Mouse (Mus musculus) kidney, postnatal 36 days (tissue): ENCODE measurements around the gene Ccdc115.
A peak's percentile ranks its signal among the peaks of the same experiment; 100 is the strongest.

ENCODE experiments used
- DNase-seq, 2 experiments: peaks; one replicate each; pipeline ENCODE4 v3.0.0; 2021 to 2022; ENCODE audit warnings: mixed read lengths in 2 of 2

Ccdc115 gene

DNA sequence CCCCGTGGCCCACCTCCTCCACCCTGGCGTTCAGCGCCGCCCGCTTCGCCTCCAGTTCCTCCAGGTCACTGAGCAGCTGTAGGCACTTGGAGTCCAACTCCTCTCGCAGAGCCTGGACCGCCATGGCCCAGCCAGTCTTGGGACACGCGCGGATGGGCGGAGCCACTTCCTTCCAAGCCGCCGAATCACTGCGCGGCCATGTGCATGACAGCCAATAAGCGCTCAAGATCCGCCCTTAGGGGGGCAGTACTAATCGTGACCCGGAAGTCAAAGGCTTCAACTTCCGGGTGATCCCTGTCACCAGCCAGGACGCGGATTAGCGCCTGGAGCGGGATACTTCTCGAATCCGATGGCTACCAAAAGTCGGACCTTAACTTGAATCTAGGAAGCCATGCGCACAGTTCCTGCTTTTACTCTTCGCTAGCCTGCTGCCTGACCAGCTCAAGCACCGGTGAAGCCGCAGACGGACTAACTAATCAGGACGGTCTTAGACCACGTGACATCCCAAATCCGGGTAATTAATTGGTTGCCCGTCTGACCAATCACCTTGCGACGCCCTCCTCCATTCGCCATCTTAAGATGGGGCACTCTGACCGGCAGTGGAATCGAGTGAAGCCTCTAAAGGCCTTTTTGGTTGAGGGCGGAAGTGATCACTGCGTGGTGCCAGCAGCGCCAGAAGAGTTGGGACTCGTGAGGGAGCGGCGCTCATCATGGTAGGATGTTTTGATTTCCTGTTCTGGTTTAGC, at the start of gene Ccdc115, which contains the start of gene Imp4:
Gene Ccdc115 (minus strand): TSS at position 458 of the 746 bp plus-strand sequence.
Gene Imp4 (plus strand): TSS at position 637 of the 746 bp plus-strand sequence.
- peak; percentile 98 for DNase-seq

DNA sequence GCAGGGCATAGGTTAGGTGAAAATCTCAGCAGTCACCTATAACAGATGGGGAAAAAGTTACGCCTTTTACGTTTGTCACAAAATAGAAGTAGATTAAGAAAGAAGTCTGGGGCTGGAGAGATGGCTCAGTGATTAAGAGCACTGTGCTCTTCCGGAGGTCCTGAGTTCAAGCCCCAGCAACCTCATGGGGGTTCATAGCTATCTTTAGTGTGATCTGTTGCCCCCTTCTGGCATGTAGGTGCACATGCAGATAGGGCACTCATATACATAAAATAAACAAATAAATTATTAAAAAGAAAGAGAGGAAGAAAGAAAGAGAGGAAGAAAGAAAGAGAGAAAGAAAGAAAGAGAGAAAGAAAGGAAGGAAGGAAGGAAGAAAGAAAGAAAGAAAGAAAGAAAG, 47.9 kb upstream of the Ccdc115 start:
- no peak for DNase-seq

- DNase-seq, result peak; percentile 46 to 74
Measured at GRCm38 (mm10) chr1:34485461-34486188, 46.2 kb upstream of the Ccdc115 start.

GRCm38 (mm10) chr1:34484470-34484869, 45.0 kb upstream of the Ccdc115 start:
- DNase-seq, result no peak

- DNase-seq, result no peak
Measured at GRCm38 (mm10) chr1:34481920-34482669, 42.6 kb upstream of the Ccdc115 start.

- DNase-seq, result no peak
Measured at GRCm38 (mm10) chr1:34480801-34481200, 41.3 kb upstream of the Ccdc115 start.

DNA sequence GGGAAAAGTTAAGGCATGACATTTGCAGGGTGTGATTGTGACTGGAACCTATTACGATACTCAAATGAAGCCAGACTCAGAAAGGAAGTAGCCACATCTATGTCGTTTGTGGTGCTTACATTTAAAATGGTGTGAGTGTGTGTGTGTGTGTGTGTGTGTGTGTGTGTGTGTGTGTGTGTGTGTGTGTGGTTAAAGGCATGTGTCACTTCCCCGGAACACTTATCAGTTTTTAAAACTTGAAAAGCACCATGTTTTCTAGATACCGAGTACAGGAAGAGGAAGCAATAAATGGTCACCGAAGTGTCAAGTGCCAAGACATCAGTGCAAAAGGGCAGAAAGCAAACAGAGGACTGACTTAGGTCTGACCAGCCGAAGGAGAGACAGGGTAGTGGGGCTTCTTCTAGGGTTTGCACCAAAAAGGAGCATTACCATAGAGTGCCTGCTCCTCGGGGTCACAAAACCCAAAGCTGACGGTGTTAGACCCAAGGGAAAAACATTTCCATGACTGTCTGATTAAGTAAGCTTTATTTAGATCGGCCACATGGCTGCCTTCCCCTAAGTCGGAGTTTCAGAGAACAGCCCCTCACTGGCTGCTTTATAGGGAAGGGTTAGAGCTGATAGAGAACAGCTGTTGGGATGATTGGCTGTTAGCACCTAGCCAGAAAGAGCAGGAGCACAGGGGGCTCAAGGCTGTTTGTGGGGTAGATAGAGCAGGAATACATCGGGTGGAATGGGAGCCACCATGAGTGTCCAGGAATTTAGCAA, 39.6 kb upstream of the Ccdc115 start:
- no peak for DNase-seq

- DNase-seq, result peak; percentile 26 to 73
Measured at GRCm38 (mm10) chr1:34472427-34473300, 33.2 kb upstream of the Ccdc115 start.

DNA sequence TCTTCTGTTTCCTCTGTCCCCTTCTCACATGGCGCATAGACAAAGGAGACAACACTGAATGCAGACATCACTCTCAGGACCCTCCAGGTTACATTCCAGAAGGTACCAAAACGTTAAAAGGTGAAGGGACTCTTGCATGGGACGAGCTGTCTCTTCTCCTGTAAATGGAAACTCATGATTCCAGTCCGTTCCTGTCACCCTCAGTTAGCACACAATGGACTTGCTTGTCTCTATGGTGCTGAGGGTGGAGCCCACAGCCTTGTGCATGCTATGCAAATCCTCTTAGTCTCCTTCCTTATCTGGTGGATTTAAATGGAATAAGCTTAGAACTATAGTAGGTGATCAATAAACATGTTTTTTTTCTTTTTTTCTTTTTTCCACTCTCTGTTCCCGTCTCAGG, 30.3 kb upstream of the Ccdc115 start:
- DNase-seq, result no peak

- no peak for DNase-seq
Measured at GRCm38 (mm10) chr1:34468500-34468899, 29.0 kb upstream of the Ccdc115 start.

DNA sequence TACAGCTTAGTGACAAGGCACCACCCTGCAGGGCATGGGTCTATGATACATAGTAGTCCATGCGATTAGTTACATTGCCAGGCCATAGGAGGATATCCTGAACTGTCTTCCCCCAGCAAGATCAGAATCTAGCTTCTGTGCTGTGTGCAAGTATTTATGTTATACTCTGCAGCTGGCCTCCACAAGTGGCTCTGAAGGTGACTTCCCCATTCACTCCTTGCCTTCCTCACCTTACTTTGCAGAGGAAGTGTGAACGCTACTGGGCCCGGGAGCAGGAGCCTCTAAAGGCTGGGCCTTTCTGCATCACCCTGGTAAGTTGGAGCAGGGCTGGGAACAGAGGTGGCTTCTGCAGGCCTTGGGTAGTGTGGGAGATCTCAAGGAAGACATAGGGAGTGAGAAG, 28.6 kb upstream of the Ccdc115 start:
- no peak for DNase-seq

- no peak for DNase-seq
Measured at GRCm38 (mm10) chr1:34465445-34465844, 26.0 kb upstream of the Ccdc115 start.

GRCm38 (mm10) chr1:34464310-34464817, 24.9 kb upstream of the Ccdc115 start:
- no peak for DNase-seq

DNA sequence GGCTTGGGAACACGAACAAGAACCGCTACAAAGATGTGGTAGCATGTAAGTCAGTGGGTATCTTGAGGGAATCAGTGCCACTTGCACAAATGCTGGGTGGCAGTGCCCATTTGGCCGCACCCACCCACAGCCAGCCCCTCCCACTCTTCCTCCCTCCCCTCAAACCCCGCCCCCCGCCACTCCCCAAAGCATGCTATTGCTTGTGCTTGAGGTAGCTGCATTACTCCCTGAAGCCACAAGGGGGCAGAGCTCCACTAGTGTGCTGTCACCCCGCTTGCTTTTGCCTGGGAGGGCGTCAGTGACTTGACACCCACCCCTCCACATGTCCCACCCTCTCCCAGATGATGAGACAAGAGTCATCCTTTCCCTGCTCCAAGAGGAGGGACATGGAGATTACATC, 23.3 kb upstream of the Ccdc115 start:
- peak; percentile 59 to 83 for DNase-seq

GRCm38 (mm10) chr1:34460061-34460441, 20.6 kb upstream of the Ccdc115 start:
- DNase-seq, result peak; percentile 49 to 66

DNA sequence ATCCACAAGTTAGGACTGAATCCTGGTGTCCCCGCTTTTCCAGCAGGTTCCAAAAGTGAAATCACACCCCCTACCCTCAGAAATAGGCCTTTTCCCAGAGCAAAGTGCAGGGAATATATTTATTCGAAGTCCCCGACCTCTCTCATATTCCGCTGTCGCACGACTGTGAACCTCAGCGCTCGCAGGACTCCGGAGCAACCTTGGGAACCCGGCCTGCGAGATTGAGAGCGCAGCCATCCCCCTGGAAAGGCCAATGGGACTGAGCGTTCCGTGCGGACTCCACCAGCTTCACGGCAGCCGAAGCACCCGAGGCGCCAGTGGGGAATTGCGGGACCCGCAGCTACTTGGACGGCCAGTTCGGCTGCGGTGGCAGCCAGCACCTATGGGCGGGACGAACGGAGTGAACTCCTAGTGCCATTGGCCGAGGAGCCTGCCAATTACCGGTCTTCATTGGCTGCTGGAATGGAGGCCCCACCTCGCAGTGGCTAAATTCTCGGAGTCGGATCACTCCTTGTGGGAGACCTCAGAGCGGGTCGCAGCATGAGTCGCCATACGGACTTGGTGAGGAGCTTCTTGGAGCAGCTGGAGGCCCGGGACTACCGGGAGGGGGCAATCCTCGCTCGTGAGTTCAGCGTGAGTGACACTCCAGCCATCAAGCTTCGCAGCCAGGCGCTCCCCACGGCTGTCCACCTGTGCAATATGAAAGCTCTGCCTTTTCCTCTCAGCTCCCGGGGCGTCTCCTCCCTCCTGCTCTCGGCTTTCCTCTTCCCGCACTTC, 20.0 kb upstream of the Ccdc115 start, which contains the start of gene Ptpn18:
Gene Ptpn18 (plus strand): TSS at position 479 of the 777 bp plus-strand sequence.
- DNase-seq, result peak; percentile 95 to 96

- no peak for DNase-seq
Measured at GRCm38 (mm10) chr1:34458431-34458830, 19.0 kb upstream of the Ccdc115 start.

- no peak for DNase-seq
Measured at GRCm38 (mm10) chr1:34443124-34443523, 3.7 kb upstream of the Ccdc115 start.

DNA sequence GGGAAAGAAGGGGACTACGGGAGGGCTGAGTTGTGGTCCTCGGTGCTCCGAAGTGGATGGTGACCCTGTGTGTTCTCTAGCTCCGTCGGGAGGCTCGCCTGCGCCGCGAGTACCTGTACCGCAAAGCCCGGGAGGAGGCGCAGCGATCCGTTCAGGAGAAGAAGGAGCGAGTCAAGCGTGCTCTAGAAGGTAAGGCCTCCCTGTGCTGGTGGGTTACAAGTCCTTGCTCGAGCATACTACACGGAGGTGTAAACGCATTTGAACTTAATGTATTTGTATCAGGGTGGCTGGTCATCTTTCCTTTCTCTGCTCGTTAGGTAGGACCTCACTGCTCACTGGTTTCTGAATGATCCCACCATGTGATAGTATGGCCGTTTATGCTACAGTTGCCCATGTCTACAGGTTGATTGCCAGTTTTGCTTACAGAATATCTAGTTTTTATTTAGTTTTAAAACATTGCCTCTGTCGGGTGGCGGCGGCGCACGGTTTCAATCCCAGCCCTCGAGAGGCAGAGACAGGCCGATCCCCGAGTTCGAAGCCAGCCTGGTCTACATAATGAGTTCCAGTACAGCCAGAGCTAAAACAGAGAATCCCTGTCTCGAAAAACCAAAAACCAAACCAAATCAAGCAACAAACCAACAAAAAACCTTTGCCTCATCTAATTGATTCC, 624 bp upstream of the Ccdc115 start:
- DNase-seq, result no peak
